Mouse (Mus musculus) E14TG2a.4 (cell line): Measurements from ENCODE around the gene N4bp1.

ENCODE experiments used
- CTCF ChIP-seq: conservative IDR thresholded peaks from 2 replicates; pipeline ENCODE4 v1.5.1; 2014; ENCODE audit warnings: low read length
- NANOG ChIP-seq: IDR thresholded peaks from 2 replicates; pipeline ENCODE4 v1.6.1; 2014; ENCODE audit warnings: borderline replicate concordance, low read length, mixed read lengths
- POU5F1 ChIP-seq: IDR thresholded peaks from 2 replicates; pipeline ENCODE4 v1.6.1; 2014; ENCODE audit warnings: low read length, borderline replicate concordance

GRCm38 (mm10) chr8:86919262-86919661 is 34.2 kb upstream of the N4bp1 start:
- TF ChIP-seq CTCF (no peak), NANOG (no peak), POU5F1 (no peak)
